Mouse (Mus musculus) lung, postnatal 0 days (tissue): ENCODE results near the gene Zfp507. TPM values are rescaled to one million over a fixed set of nuclear protein-coding genes. Genes with fewer than 3 reads are reported as not detected.

ENCODE experiments used
- ATAC-seq: fragments of 200-750 bp; cut with Nextera tagmentation; 2 replicates; pipeline ENCODE4 v1.8.0; 2017; ENCODE audit warnings: moderate library complexity
- DNase-seq: peaks from one replicate; pipeline ENCODE4 v3.0.0-alpha.2; 2016; ENCODE audit warnings: low spot score
- H3K27ac ChIP-seq: fragments of 300-500 bp; sonication (generic); 2 replicates; pipeline ENCODE4 v1.5.1; 2014; ENCODE audit warnings: antibody characterized with exemption, mild to moderate bottlenecking, low read length, mixed read lengths
- H3K27me3 ChIP-seq: fragments of 300-500 bp; sonication (generic); replicated peaks from 2 replicates; pipeline ENCODE4 v1.6.1; 2014; ENCODE audit warnings: low read length, mixed read lengths; ENCODE audit not compliant: insufficient read depth
- H3K36me3 ChIP-seq: fragments of 300-500 bp; sonication (generic); 2 replicates; pipeline ENCODE4 v1.6.1; 2014; ENCODE audit warnings: low read length, mixed read lengths; ENCODE audit not compliant: insufficient read depth
- H3K4me1 ChIP-seq: fragments of 300-500 bp; sonication (generic); 2 replicates; pipeline ENCODE4 v1.6.1; 2014; ENCODE audit warnings: antibody characterized with exemption, low read depth, low read length, mixed read lengths; ENCODE audit not compliant: insufficient read depth
- H3K4me2 ChIP-seq: fragments of 300-500 bp; sonication (generic); replicated peaks from 2 replicates; pipeline ENCODE4 v1.6.1; 2014; ENCODE audit warnings: low read depth, mild to moderate bottlenecking, low read length, moderate library complexity, mixed read lengths
- H3K4me3 ChIP-seq: fragments of 300-500 bp; sonication (generic); 2 replicates; pipeline ENCODE4 v1.5.1; 2014; ENCODE audit warnings: low read depth, low read length
- H3K9ac ChIP-seq: fragments of 300-500 bp; sonication (generic); replicated peaks from 2 replicates; pipeline ENCODE4 v1.6.1; 2014; ENCODE audit warnings: low read depth, mild to moderate bottlenecking
- H3K9me3 ChIP-seq: fragments of 300-500 bp; sonication (generic); 2 replicates; pipeline ENCODE4 v1.6.1; 2016; ENCODE audit warnings: low read length, mixed read lengths
- CTCF ChIP-seq: IDR thresholded peaks from 2 replicates; pipeline ENCODE4 v1.5.1; 2016; ENCODE audit warnings: antibody characterized with exemption, mild to moderate bottlenecking
- EP300 ChIP-seq: IDR thresholded peaks from 2 replicates; pipeline ENCODE4 v1.6.1; 2016; ENCODE audit warnings: antibody characterized with exemption, mild to moderate bottlenecking, control low read depth
- WGBS: fragments of 180-500 bp; shearing (Covaris S2); extraction: QIAGEN DNeasy Blood & Tissue Kit; methylation state at CpG from one replicate; pipeline ENCODE4 v1.1.7; 2014; 5-methylcytosine and 5-hydroxymethylcytosine counted together
- polyA plus RNA-seq: library from polyadenylated mRNA; unstranded; fragments of >200 nt; fragmentation: Nextera tagmentation; extraction: Ambion mirVana; gene quantifications from 2 replicates; pipeline ENCODE4 v1.2.1, GENCODE M21; 2015

The Zfp507 gene
- polyA plus RNA-seq, 1 experiment from 2014 or later = 6.9 TPM

DNA sequence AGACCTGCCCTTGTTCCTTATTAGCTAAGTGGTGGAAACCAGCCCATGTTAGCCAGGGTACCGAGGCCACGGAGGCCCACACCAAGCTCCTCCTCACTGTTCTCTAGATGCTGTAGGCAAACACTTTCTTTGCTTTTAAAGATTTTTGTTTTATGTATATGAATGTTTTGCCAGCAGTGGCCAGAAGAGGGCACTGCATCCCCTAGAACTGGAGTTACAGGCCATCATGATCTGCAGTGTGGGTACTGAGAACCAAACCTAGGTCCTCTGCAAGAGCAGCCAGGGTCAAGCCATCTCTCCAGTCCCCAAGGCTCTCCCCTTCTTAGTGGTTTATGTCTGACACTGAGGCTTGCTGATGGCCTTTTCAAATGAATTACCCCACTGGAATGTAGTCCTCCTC is 79.8 kb downstream of the Zfp507 start:
- TF ChIP-seq CTCF (no peak), EP300 (no peak)
- Histone ChIP-seq H3K4me3 (no peak overlapping the region), H3K4me2 (no peak overlapping the region), H3K9ac (no peak overlapping the region), H3K9me3 (no peaks in the 10 kb centered on the region), H3K36me3 (no peaks in the 10 kb centered on the region), H3K4me1 (no peaks in the 10 kb centered on the region), H3K27ac (no peak overlapping the region), H3K27me3 (no peaks in the 10 kb centered on the region)
- no peak for DNase-seq
- WGBS = 87% methylated on average over 2 of the region's 2 CpGs
- no peak for ATAC-seq

Other genes starting within 250 kb of the Zfp507 start
- gene Nudt19, start 246.7 kb downstream of the Zfp507 start, polyA plus RNA-seq = 28.9 and 30.5 TPM in 2 replicates
- gene Rgs9bp, start 217.4 kb downstream of the Zfp507 start, polyA plus RNA-seq = 0.02 and 0.04 TPM in 2 replicates
- 12.7 and 16.7 TPM in 2 replicates for gene Ankrd27, start 216.8 kb downstream of the Zfp507 start, polyA plus RNA-seq
- 160 and 169 TPM in 2 replicates for gene Pdcd5, start 155.5 kb downstream of the Zfp507 start, polyA plus RNA-seq
- gene Dpy19l3, start 48.5 kb downstream of the Zfp507 start, polyA plus RNA-seq = 14.3 and 16.2 TPM in 2 replicates